Mouse (Mus musculus) heart, postnatal 0 days (tissue): ENCODE results near the gene Mymk.

Experiments
- CTCF ChIP-seq: IDR thresholded peaks from 2 replicates; pipeline ENCODE4 v1.5.1; 2016; ENCODE audit warnings: antibody characterized with exemption, control low read depth, low read depth
- EP300 ChIP-seq: IDR thresholded peaks from 2 replicates; pipeline ENCODE4 v1.6.1; 2016; ENCODE audit warnings: antibody characterized with exemption, low read depth

GRCm38 (mm10) chr2:27019530-27019929 is 52.4 kb downstream of the Mymk start:
- no peak for TF ChIP-seq CTCF
- TF ChIP-seq EP300, result no peak
